Mouse (Mus musculus) lung, postnatal 0 days (tissue): Measurements from ENCODE around the gene Selp. TPM values are rescaled to one million over a fixed set of nuclear protein-coding genes. Genes with fewer than 3 reads are reported as not detected.
A peak's percentile ranks its signal among the peaks of the same experiment; 100 is the strongest.

Source experiments
- ATAC-seq: fragments of 200-750 bp; cut with Nextera tagmentation; 2 replicates; pipeline ENCODE4 v1.8.0; 2017; ENCODE audit warnings: moderate library complexity
- DNase-seq: peaks from one replicate; pipeline ENCODE4 v3.0.0-alpha.2; 2016; ENCODE audit warnings: low spot score
- H3K27ac ChIP-seq: fragments of 300-500 bp; sonication (generic); 2 replicates; pipeline ENCODE4 v1.5.1; 2014; ENCODE audit warnings: antibody characterized with exemption, mild to moderate bottlenecking, low read length, mixed read lengths
- H3K27me3 ChIP-seq: fragments of 300-500 bp; sonication (generic); replicated peaks from 2 replicates; pipeline ENCODE4 v1.6.1; 2014; ENCODE audit warnings: low read length, mixed read lengths; ENCODE audit not compliant: insufficient read depth
- H3K36me3 ChIP-seq: fragments of 300-500 bp; sonication (generic); 2 replicates; pipeline ENCODE4 v1.6.1; 2014; ENCODE audit warnings: low read length, mixed read lengths; ENCODE audit not compliant: insufficient read depth
- H3K4me1 ChIP-seq: fragments of 300-500 bp; sonication (generic); 2 replicates; pipeline ENCODE4 v1.6.1; 2014; ENCODE audit warnings: antibody characterized with exemption, low read depth, low read length, mixed read lengths; ENCODE audit not compliant: insufficient read depth
- H3K4me2 ChIP-seq: fragments of 300-500 bp; sonication (generic); replicated peaks from 2 replicates; pipeline ENCODE4 v1.6.1; 2014; ENCODE audit warnings: low read depth, mild to moderate bottlenecking, low read length, moderate library complexity, mixed read lengths
- H3K4me3 ChIP-seq: fragments of 300-500 bp; sonication (generic); 2 replicates; pipeline ENCODE4 v1.5.1; 2014; ENCODE audit warnings: low read depth, low read length
- H3K9ac ChIP-seq: fragments of 300-500 bp; sonication (generic); replicated peaks from 2 replicates; pipeline ENCODE4 v1.6.1; 2014; ENCODE audit warnings: low read depth, mild to moderate bottlenecking
- H3K9me3 ChIP-seq: fragments of 300-500 bp; sonication (generic); 2 replicates; pipeline ENCODE4 v1.6.1; 2016; ENCODE audit warnings: low read length, mixed read lengths
- CTCF ChIP-seq: IDR thresholded peaks from 2 replicates; pipeline ENCODE4 v1.5.1; 2016; ENCODE audit warnings: antibody characterized with exemption, mild to moderate bottlenecking
- EP300 ChIP-seq: IDR thresholded peaks from 2 replicates; pipeline ENCODE4 v1.6.1; 2016; ENCODE audit warnings: antibody characterized with exemption, mild to moderate bottlenecking, control low read depth
- WGBS: fragments of 180-500 bp; shearing (Covaris S2); extraction: QIAGEN DNeasy Blood & Tissue Kit; methylation state at CpG from one replicate; pipeline ENCODE4 v1.1.7; 2014; 5-methylcytosine and 5-hydroxymethylcytosine counted together
- polyA plus RNA-seq: library from polyadenylated mRNA; unstranded; fragments of >200 nt; fragmentation: Nextera tagmentation; extraction: Ambion mirVana; gene quantifications from 2 replicates; pipeline ENCODE4 v1.2.1, GENCODE M21; 2015

Selp gene
- polyA plus RNA-seq, 1 experiment from 2014 or later: 0.39 TPM

DNA sequence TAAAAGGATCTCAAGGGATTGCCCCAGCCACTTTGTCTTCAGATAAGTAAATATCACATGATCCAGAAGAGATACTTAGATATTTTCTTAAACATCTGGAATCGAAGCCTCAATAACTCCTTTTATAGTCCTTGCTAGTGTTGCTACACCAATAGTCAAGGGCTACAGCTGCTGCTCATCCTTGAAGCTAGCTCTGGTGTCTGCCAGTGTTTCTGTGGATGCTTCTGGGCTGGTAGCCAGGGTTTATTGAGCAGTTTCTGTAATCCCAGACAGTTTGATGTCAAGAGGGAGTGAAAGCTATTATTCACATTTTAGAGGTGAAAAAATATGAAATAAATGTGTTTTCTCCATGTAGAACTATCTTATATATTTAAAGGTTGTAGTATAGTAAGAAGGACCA, 17.5 kb downstream of the Selp start:
- no peak for ATAC-seq
- H3K4me2 ChIP-seq: no peak overlapping the region

GRCm38 (mm10) chr1:164134101-164134500, 19.0 kb downstream of the Selp start:
- H3K4me1 ChIP-seq: no peaks in the 10 kb centered on the region
- no peak overlapping the region for H3K4me3 ChIP-seq
- no peaks in the 10 kb centered on the region for H3K27me3 ChIP-seq
- ATAC-seq: no peak
- WGBS: 20% methylated on average over 6 of the region's 6 CpGs
- no peak overlapping the region for H3K4me2 ChIP-seq
- no peak for DNase-seq
- H3K9me3 ChIP-seq: no peaks in the 10 kb centered on the region
- TF ChIP-seq CTCF: no peak
- TF ChIP-seq EP300: no peak
- no peak overlapping the region for H3K9ac ChIP-seq
- H3K27ac ChIP-seq: no peak overlapping the region
- H3K36me3 ChIP-seq: no peaks in the 10 kb centered on the region

More for the DNA sequence above, 17.5 kb downstream of the Selp start:
- H3K9ac ChIP-seq: no peak overlapping the region
- H3K27me3 ChIP-seq: no peaks in the 10 kb centered on the region
- H3K4me3 ChIP-seq: no peak overlapping the region
- peak; percentile 30 for DNase-seq
- WGBS: 50% methylated on average over 1 of the region's 1 CpGs
- no peak overlapping the region for H3K27ac ChIP-seq
- TF ChIP-seq EP300: no peak
- no peak for TF ChIP-seq CTCF
- no peaks in the 10 kb centered on the region for H3K4me1 ChIP-seq
- H3K36me3 ChIP-seq: no peaks in the 10 kb centered on the region
- no peaks in the 10 kb centered on the region for H3K9me3 ChIP-seq

- TF ChIP-seq EP300 (peak; percentile 90), CTCF (no peak)
- H3K27ac ChIP-seq: no peak overlapping the region
- no peaks in the 10 kb centered on the region for H3K4me1 ChIP-seq
- DNase-seq: peak; percentile 84
- H3K9ac ChIP-seq: no peak overlapping the region
- 28% methylated on average over 5 of the region's 5 CpGs for WGBS
- no peaks in the 10 kb centered on the region for H3K36me3 ChIP-seq
- H3K4me3 ChIP-seq: no peak overlapping the region
- ATAC-seq: peak; percentile 88
- no peaks in the 10 kb centered on the region for H3K9me3 ChIP-seq
- H3K4me2 ChIP-seq: no peak overlapping the region
- no peaks in the 10 kb centered on the region for H3K27me3 ChIP-seq
These were observed 20.3 kb downstream of the Selp start for GRCm38 (mm10) chr1:164135360-164135759.

GRCm38 (mm10) chr1:164135960-164136359, 20.9 kb downstream of the Selp start:
- Histone ChIP-seq H3K9me3 (no peaks in the 10 kb centered on the region), H3K27me3 (no peaks in the 10 kb centered on the region), H3K4me3 (no peak overlapping the region), H3K4me2 (no peak overlapping the region), H3K9ac (no peak overlapping the region), H3K4me1 (no peaks in the 10 kb centered on the region), H3K36me3 (no peaks in the 10 kb centered on the region), H3K27ac (no peak overlapping the region)
- TF ChIP-seq EP300: 0 out of 2 replicates have a peak, but pooled peaks have one; percentile 4
- no peak for TF ChIP-seq CTCF
- peak; percentile 64 for ATAC-seq
- 18% methylated on average over 11 of the region's 11 CpGs for WGBS
- peak; percentile 41 for DNase-seq

DNA sequence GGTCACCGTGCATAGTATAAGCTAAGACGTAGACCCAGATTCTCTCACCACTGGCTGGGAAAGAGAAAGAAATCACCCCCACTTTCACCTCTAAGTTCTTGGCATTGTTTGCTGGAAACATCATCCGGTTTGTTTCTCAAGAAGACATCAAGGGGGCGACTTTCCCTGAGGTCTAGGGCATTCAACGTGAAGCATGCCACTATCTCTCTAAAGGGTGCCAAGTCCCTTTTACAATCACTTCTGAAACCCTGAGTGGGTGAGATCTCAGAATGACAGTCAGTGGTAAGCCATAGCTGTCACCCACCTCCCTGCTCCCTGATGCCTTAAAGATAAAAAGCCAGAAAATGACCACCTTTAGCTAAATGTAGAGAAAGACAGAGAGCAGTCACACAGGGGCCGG, 21.6 kb downstream of the Selp start:
- 52% methylated on average over 6 of the region's 6 CpGs for WGBS
- DNase-seq (no peak), ATAC-seq (no peak)
- Histone ChIP-seq H3K4me1 (no peaks in the 10 kb centered on the region), H3K9me3 (no peaks in the 10 kb centered on the region), H3K36me3 (no peaks in the 10 kb centered on the region), H3K9ac (no peak overlapping the region), H3K27me3 (no peaks in the 10 kb centered on the region), H3K4me2 (no peak overlapping the region), H3K4me3 (no peak overlapping the region), H3K27ac (no peak overlapping the region)
- TF ChIP-seq EP300 (no peak), CTCF (no peak)

GRCm38 (mm10) chr1:164138365-164139130, 23.5 kb downstream of the Selp start:
- no peak for TF ChIP-seq EP300
- TF ChIP-seq CTCF: peak; percentile 88
- Histone ChIP-seq H3K4me1 (no peaks in the 10 kb centered on the region), H3K4me3 (no peak overlapping the region), H3K36me3 (no peaks in the 10 kb centered on the region), H3K9me3 (no peaks in the 10 kb centered on the region), H3K9ac (no peak overlapping the region), H3K4me2 (no peak overlapping the region), H3K27me3 (no peaks in the 10 kb centered on the region), H3K27ac (no peak overlapping the region)
- 3% methylated on average over 5 of the region's 5 CpGs for WGBS
- DNase-seq (peak; percentile 80), ATAC-seq (peak; percentile 48)
